Mouse (Mus musculus) kidney, embryonic 16.5 days (tissue): ENCODE measurements around the gene Fbxl13. TPM values are rescaled to one million over a fixed set of nuclear protein-coding genes. Genes with fewer than 3 reads are reported as not detected.

Experiments
- ATAC-seq: fragments of 200-750 bp; cut with Nextera tagmentation; 2 replicates; pipeline ENCODE4 v1.8.0; 2017; ENCODE audit warnings: moderate TSS enrichment; ENCODE audit not compliant: low FRiP score, low TSS enrichment
- H3K27ac ChIP-seq: fragments of 300-500 bp; sonication (generic); 2 replicates; pipeline ENCODE4 v1.5.1; 2014; ENCODE audit warnings: low read length
- H3K27me3 ChIP-seq: fragments of 300-500 bp; sonication (generic); 2 replicates; pipeline ENCODE4 v1.6.1; 2014; ENCODE audit warnings: low read length, control low read depth, mixed read lengths; ENCODE audit not compliant: insufficient read depth
- H3K36me3 ChIP-seq: fragments of 300-500 bp; sonication (generic); 2 replicates; pipeline ENCODE4 v1.6.1; 2014; ENCODE audit warnings: low read length, control low read depth, mixed read lengths; ENCODE audit not compliant: insufficient read depth
- H3K4me1 ChIP-seq: fragments of 300-500 bp; sonication (generic); 2 replicates; pipeline ENCODE4 v1.6.1; 2014; ENCODE audit warnings: low read length, control low read depth, mixed read lengths; ENCODE audit not compliant: insufficient read depth
- H3K4me2 ChIP-seq: fragments of 300-500 bp; sonication (generic); replicated peaks from 2 replicates; pipeline ENCODE4 v1.6.1; 2014; ENCODE audit warnings: low read depth, low read length
- H3K4me3 ChIP-seq: fragments of 300-500 bp; sonication (generic); 2 replicates; pipeline ENCODE4 v1.5.1; 2014; ENCODE audit warnings: mild to moderate bottlenecking, low read length
- H3K9ac ChIP-seq: fragments of 300-500 bp; sonication (generic); replicated peaks from 2 replicates; pipeline ENCODE4 v1.6.1; 2014; ENCODE audit warnings: low read length
- H3K9me3 ChIP-seq: fragments of 300-500 bp; sonication (generic); 2 replicates; pipeline ENCODE4 v1.6.1; 2016; ENCODE audit warnings: low read length, control low read depth
- WGBS: fragments of 180-500 bp; shearing (Covaris S2); extraction: QIAGEN DNeasy Blood & Tissue Kit; methylation state at CpG from one replicate; pipeline ENCODE4 v1.1.7; 2014; 5-methylcytosine and 5-hydroxymethylcytosine counted together
- polyA plus RNA-seq: library from polyadenylated mRNA; unstranded; fragments of >200 nt; fragmentation: Nextera tagmentation; extraction: Ambion mirVana; gene quantifications from 2 replicates; pipeline ENCODE4 v1.2.1, GENCODE M21; 2015

Gene Fbxl13
- polyA plus RNA-seq, 1 experiment from 2014 or later, result 0.24 TPM

DNA sequence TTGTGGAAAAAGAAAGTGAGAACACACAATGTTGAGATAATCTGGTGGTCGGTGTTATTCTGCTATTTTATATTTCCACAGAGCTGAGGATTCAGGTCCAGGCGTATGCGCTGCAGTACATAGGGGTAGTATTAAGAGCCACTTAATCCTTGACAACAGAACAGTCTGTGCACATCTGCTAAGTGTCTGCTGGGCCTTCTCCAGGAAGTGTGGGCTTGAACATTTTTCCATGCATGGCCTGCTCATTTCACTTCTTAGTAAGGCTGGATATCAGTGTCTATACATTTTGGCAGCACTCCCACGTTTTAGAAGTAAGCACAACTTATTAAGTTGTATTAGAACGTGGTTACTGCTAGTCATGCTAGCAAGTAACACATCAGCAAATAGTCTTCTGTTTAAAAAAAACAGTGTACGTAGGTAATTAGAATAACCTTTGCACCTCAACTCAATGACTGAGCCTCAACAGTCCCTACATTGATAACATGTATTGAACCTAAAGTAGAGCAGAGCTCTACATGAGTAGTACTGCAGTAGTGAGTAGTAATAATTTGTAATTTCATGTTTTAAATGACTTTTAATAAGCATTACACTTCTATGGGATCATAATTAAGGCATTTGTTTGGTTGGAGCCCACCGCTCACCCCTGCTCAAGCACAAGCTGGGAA lies 205.9 kb downstream of the Fbxl13 start:
- WGBS, result 89% methylated on average over 7 of the region's 7 CpGs
- no peaks in the 10 kb centered on the region for H3K9me3 ChIP-seq
- 0 out of 2 replicates have a peak, but pooled peaks cover 4% of the 10 kb centered on the region for H3K36me3 ChIP-seq
- H3K4me3 ChIP-seq, result no peak overlapping the region
- no peaks in the 10 kb centered on the region for H3K27me3 ChIP-seq
- H3K4me1 ChIP-seq, result peaks cover 4% of the 10 kb centered on the region; the same call in 1 of the 2 replicates
- H3K27ac ChIP-seq, result no peak overlapping the region
- no peak overlapping the region for H3K4me2 ChIP-seq
- no peak for ATAC-seq
- no peak overlapping the region for H3K9ac ChIP-seq

DNA sequence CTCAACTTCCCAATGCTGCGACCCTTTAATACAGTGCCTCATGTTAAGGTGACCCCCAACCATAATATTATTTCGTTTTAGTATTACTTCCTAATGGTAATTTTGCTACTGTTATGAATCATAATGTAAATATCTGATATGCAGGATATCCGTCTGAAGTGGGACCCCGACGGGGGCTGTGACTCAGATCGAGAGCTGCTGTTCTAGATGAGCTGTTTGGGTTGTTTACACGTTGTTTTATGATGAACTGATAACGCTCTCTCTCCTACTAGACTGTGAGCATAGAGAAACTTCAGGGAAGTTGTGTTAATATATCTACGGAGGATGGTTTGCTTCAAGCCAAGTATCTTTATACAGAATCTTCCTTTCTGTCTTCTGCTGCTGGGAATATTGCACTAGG lies 207.0 kb downstream of the Fbxl13 start:
- no peaks in the 10 kb centered on the region; the same call in 1 of the 2 replicates for H3K4me1 ChIP-seq
- H3K36me3 ChIP-seq, result 0 out of 2 replicates have a peak, but pooled peaks cover 4% of the 10 kb centered on the region
- no peaks in the 10 kb centered on the region for H3K27me3 ChIP-seq
- ATAC-seq, result no peak
- no peak overlapping the region for H3K9ac ChIP-seq
- no peaks in the 10 kb centered on the region for H3K9me3 ChIP-seq
- H3K4me2 ChIP-seq, result no peak overlapping the region
- 81% methylated on average over 9 of the region's 9 CpGs for WGBS
- no peak overlapping the region for H3K4me3 ChIP-seq
- H3K27ac ChIP-seq, result no peak overlapping the region

DNA sequence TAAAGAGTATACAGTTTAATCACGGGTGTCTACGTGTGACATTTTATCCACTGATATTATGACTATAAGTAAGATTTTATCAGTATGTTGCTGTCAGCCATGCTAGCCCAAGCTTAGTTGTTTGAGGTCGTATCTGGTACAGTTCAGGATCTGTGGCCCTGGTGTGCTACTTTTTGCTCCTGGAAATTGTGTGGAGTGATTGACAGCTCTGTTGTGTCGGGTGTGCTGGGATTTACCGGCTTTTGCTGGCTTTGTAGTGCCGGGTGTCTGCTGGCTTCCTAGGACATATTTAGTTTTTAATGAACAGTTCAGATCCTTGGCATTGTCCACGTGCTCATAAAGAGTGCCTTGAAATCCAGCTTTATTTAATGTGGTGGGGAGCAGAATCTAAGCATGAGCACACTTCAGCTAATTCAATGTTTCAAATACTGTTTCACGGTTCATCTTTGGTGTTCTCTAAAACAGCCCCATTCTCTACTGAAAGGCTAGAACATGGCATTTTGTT lies 208.9 kb downstream of the Fbxl13 start:
- no peak for ATAC-seq

GRCm38 (mm10) chr5:21434148-21434929 lies 211.1 kb downstream of the Fbxl13 start:
- no peak overlapping the region for H3K4me3 ChIP-seq
- peak; percentile 67; the same call in 1 of the 2 replicates for ATAC-seq
- H3K36me3 ChIP-seq, result no peaks in the 10 kb centered on the region
- H3K9ac ChIP-seq, result no peak overlapping the region
- 67% methylated on average over 11 of the region's 11 CpGs for WGBS
- no peaks in the 10 kb centered on the region for H3K9me3 ChIP-seq
- H3K27me3 ChIP-seq, result no peaks in the 10 kb centered on the region
- no peaks in the 10 kb centered on the region for H3K4me1 ChIP-seq
- H3K27ac ChIP-seq, result no peak overlapping the region
- H3K4me2 ChIP-seq, result no peak overlapping the region

More for the DNA sequence above, 208.9 kb downstream of the Fbxl13 start:
- Histone ChIP-seq H3K4me3 (no peak overlapping the region), H3K9ac (no peak overlapping the region), H3K4me1 (no peaks in the 10 kb centered on the region; the same call in 1 of the 2 replicates), H3K27me3 (no peaks in the 10 kb centered on the region), H3K9me3 (no peaks in the 10 kb centered on the region), H3K4me2 (no peak overlapping the region), H3K36me3 (no peaks in the 10 kb centered on the region), H3K27ac (no peak overlapping the region)
- 81% methylated on average over 8 of the region's 8 CpGs for WGBS

Other genes starting within 250 kb of the Fbxl13 start
- gene Ccdc146, start 221.0 kb downstream of the Fbxl13 start, polyA plus RNA-seq, result 0.27 TPM in 1 of 2 replicates, not detected in the other
- gene Fam185a, start 220.7 kb downstream of the Fbxl13 start, polyA plus RNA-seq, result 6.0 and 7.7 TPM in 2 replicates
- 43.8 and 48.5 TPM in 2 replicates for gene Lrrc17, start 102.1 kb downstream of the Fbxl13 start, polyA plus RNA-seq
- 52.4 and 55.2 TPM in 2 replicates for gene Armc10, start 179 bp upstream of the Fbxl13 start, polyA plus RNA-seq
- 5.9 and 7.3 TPM in 2 replicates for gene Napepld, start 55.8 kb upstream of the Fbxl13 start, polyA plus RNA-seq
- 91.9 and 104 TPM in 2 replicates for gene Pmpcb, start 91.5 kb upstream of the Fbxl13 start, polyA plus RNA-seq
- gene Dnajc2, start 139.6 kb upstream of the Fbxl13 start, polyA plus RNA-seq, result 58.2 and 67.2 TPM in 2 replicates
- 180 and 195 TPM in 2 replicates for gene Psmc2, start 139.6 kb upstream of the Fbxl13 start, polyA plus RNA-seq
- 0.08 TPM in 1 of 2 replicates, not detected in the other for gene Slc26a5, start 220.0 kb upstream of the Fbxl13 start, polyA plus RNA-seq